Mouse (Mus musculus) liver, adult 10 weeks (tissue): Measurements from ENCODE around the gene Hist1h2bn. TPM values are rescaled to one million over a fixed set of nuclear protein-coding genes. Genes with fewer than 3 reads are reported as not detected.

Experiments
- polyA plus RNA-seq: library from polyadenylated mRNA; stranded (reverse); fragments of 350-450 nt; fragmentation: Illumina TruSeq; extraction: RNeasy Lipid Tissue Mini Kit (QIAGEN cat#74804); gene quantifications from one replicate; pipeline ENCODE4 v1.2.3, GENCODE M21; 2014; ENCODE audit warnings: low read depth, low replicate concordance

Hist1h2bn gene
- polyA plus RNA-seq: not detected

DNA sequence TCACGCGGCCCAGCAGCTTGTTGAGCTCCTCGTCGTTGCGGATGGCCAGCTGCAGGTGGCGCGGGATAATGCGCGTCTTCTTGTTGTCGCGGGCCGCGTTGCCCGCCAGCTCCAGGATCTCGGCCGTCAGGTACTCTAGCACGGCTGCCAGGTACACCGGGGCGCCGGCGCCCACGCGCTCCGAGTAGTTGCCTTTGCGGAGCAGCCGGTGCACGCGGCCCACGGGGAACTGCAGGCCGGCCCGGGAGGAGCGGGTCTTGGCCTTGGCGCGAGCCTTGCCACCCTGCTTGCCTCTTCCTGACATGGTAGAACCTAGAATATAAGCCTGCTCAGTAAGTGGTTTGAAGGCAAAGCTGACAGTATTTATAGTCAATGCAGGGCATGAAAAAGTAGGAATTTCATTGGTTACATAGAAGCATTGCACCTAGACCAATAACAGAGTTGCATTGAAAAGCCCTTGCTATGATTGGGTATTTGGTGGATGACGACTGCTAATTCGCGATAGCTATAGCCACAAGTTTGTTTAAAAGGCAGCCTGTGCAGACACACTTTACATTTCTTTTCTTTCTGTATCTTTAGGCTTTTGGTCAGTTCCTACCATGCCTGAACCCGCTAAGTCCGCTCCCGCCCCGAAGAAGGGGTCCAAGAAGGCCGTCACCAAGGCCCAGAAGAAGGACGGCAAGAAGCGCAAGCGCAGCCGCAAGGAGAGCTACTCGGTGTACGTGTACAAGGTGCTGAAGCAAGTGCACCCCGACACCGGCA is at the start of gene Hist1h2bn, which contains the start of gene Hist1h2ak:
Gene Hist1h2bn, plus strand, starts transcription at position 600 of the 762 bp plus-strand sequence.
Gene Hist1h2ak, minus strand, starts transcription at position 304 of the 762 bp plus-strand sequence.

DNA sequence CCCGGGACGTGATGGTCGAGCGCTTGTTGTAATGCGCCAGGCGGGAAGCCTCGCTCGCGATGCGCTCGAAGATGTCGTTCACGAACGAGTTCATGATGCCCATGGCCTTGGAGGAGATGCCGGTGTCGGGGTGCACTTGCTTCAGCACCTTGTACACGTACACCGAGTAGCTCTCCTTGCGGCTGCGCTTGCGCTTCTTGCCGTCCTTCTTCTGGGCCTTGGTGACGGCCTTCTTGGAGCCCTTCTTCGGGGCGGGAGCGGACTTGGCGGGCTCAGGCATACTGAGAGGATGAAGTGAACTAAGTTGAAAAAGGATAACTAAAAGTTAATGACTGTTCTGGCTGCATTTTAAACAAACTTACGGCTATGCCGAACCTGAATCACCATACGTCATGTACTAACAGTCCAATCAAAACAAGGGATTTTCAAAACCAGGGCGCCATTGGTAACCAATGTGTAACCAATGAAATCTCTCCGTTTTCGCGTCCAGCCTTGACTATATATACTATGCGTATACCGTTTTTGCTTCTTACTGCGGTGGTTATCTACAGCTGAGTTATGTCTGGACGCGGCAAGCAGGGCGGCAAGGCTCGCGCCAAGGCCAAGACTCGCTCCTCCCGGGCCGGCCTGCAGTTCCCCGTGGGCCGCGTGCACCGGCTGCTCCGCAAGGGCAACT is 37.9 kb upstream of the Hist1h2bn start, which contains the start of the genes Hist1h2bl and Hist1h2ai:
Gene Hist1h2bl, minus strand, starts transcription at position 280 of the 676 bp plus-strand sequence.
Gene Hist1h2ai, plus strand, starts transcription at position 559 of the 676 bp plus-strand sequence.

DNA sequence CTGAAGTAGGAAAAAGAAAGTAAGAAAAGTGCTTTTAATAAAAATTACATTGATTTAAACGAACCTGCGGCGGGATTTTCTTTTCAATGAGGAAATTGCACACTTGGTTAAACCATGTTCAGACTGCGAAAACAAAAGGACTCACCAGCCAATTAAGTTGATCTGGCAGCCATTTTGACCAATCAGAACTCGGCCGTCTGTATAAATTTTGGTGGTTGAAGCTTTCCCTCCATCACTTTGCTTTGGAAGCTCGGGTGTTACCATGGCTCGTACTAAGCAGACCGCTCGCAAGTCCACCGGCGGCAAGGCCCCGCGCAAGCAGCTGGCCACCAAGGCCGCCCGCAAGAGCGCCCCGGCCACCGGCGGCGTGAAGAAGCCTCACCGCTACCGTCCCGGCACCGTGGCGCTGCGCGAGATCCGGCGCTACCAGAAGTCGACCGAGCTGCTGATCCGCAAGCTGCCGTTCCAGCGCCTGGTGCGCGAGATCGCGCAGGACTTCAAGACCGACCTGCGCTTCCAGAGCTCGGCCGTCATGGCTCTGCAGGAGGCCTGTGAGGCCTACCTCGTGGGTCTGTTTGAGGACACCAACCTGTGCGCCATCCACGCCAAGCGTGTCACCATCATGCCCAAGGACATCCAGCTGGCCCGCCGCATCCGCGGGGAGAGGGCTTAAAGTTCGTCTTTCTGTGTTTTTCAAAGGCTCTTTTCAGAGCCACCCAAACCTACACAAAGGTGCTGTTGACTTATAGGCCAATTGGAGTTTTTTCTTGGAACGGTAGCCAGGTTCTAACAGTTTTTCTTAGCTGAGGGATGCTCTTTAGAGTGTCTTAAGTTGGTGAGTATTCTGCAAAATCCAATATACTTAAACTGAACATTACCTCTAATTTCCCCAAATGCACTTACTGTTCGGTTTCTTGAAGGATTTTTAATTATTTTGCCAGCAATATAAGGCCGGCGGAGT is 36.2 kb upstream of the Hist1h2bn start, which contains the start of gene Hist1h3h:
Gene Hist1h3h, plus strand, starts transcription at position 263 of the 961 bp plus-strand sequence.

DNA sequence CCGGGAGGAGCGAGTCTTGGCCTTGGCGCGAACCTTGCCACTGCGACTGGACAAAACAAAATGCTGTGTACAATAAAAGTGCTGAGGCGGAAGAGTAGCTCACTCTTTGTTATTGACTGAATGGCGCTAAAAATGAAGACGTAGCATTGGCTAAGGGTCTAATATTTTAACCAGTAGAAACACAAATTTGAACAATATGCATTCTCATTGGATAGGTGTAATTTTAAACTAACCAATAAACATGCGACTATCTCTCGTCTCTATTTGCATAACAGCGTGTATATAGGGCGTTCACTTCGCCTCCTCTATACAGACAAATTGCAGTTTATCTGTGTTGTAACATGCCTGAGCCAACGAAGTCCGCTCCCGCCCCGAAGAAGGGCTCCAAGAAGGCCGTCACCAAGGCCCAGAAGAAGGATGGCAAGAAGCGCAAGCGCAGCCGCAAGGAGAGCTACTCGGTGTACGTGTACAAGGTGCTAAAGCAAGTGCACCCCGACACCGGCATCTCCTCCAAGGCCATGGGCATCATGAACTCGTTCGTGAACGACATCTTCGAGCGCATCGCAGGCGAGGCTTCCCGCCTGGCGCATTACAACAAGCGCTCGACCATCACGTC is 32.1 kb upstream of the Hist1h2bn start, which contains the start of gene Hist1h2bm:
Gene Hist1h2bm, plus strand, starts transcription at position 288 of the 616 bp plus-strand sequence.

DNA sequence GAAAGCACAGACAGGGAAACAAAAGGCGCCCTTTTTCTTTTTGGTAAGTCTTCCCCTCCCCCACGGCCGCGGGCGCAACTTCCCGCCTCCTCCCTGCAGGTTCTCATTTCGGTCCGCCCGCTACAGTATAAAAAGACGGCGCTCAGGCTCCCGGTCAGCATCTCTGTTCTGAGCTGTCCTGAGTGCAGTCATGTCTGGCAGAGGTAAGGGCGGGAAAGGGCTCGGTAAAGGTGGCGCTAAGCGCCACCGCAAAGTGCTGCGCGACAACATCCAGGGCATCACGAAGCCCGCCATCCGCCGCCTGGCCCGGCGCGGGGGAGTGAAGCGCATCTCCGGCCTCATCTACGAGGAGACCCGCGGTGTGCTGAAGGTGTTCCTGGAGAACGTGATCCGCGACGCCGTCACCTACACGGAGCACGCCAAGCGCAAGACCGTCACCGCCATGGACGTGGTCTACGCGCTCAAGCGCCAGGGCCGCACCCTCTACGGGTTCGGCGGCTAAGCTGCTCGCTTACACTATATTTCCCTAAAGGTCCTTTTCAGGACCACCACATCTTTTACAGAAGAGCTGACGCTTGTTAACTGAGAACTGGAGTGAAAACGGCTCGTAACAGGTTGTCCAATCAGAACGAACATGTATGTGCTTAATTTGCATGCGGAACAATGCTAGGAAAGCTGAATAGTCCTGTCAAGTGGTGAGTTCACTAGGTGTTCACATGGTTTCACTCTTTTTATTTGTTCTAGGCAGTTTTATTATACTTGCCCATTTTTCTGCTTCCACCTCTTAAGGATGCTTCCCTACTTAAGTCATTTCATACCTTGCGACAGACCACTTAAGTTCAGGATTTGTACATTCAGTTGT is 18.8 kb upstream of the Hist1h2bn start, which contains the start of gene Hist1h4j:
Gene Hist1h4j, plus strand, starts transcription at position 159 of the 862 bp plus-strand sequence.

DNA sequence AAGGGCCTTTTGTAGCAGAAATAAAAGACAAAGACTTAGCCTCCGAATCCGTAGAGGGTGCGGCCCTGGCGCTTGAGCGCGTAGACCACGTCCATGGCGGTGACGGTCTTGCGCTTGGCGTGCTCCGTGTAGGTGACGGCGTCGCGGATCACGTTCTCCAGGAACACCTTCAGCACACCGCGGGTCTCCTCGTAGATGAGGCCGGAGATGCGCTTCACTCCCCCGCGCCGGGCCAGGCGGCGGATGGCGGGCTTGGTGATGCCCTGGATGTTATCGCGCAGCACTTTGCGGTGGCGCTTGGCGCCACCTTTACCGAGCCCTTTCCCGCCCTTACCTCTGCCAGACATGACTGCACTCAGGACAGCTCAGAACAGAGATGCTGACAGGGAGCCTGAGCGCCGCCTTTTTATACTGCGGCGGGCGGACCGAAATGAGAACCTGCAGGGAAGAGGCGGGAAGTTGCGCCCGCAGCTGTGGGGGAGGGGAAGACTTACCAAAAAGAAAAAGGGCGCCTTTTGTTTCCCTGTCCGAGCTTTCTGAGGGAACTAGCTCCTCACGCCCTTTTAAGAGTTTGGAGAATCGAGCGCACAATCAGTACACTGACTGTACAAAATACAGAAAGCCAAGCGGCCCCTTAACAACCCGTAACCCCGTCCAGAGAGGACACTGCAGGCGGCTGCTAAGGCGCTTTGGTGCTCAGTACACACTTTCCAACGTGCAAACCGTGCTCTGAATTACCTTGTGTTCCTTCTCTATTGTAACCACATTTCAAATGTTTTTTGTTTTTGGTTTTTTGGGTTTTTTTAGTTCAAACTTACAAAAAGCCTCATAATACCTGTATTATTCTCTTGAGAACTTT is 3.5 kb upstream of the Hist1h2bn start, which contains the start of gene Hist1h4k:
Gene Hist1h4k, minus strand, starts transcription at position 347 of the 859 bp plus-strand sequence.

DNA sequence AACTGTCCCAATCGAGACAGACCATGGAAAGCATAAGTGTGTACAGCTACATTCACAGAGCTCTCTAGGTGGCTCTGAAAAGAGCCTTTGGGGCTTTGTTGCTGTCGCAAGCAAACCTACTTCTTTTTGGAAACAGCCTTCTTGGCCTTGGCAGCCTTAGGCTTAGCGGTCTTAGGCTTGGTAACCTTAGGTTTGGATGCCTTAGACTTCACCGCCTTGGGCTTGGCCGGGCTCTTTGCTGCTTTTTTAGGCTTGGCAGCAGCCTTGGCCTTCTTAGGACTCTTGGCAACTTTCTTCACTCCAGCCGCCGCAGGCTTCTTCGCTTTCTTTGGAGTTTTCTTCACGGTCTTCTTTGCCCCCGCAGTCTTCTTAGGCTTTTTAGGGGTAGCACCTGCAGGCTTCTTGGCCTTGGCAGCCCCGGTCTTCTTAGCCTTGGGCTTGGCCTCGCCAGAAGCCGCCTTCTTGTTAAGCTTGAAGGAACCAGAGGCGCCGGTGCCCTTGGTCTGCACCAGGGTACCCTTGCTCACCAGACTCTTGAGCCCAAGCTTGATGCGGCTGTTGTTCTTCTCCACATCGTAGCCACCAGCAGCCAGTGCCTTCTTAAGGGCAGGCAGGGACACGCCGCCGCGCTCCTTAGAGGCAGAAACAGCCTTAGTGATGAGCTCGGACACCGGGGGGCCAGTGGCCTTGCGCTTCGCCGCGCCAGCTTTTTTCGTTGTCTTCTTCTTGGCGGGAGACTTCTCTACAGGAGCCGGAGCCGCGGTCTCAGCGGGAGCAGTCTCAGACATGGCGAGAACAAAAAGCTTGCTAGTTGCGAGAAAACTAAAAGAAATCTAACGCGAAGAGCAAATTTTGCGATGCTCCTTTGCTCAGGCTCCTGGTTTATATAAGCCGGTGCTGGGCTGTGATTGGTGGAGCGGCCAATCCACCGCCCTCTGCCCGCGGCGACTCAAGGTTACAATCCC is 26.1 kb downstream of the Hist1h2bn start, which contains the start of gene Hist1h1b:
Gene Hist1h1b, minus strand, starts transcription at position 859 of the 965 bp plus-strand sequence.

DNA sequence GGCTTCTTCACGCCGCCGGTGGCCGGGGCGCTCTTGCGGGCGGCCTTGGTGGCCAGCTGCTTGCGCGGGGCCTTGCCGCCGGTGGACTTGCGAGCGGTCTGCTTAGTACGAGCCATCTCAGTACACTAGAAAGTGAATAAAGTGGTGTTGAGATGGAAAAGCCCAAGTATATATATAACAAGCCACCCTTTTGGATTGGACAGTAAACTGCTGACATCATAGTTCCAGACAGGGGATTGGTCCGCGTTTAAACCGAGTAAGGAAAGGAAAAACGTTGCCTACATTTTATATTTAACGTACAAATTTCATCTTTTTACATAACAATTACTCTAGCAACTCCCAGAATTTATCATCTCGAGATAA is 29.3 kb downstream of the Hist1h2bn start, which contains the start of gene Hist1h3i:
Gene Hist1h3i, minus strand, starts transcription at position 116 of the 363 bp plus-strand sequence.

DNA sequence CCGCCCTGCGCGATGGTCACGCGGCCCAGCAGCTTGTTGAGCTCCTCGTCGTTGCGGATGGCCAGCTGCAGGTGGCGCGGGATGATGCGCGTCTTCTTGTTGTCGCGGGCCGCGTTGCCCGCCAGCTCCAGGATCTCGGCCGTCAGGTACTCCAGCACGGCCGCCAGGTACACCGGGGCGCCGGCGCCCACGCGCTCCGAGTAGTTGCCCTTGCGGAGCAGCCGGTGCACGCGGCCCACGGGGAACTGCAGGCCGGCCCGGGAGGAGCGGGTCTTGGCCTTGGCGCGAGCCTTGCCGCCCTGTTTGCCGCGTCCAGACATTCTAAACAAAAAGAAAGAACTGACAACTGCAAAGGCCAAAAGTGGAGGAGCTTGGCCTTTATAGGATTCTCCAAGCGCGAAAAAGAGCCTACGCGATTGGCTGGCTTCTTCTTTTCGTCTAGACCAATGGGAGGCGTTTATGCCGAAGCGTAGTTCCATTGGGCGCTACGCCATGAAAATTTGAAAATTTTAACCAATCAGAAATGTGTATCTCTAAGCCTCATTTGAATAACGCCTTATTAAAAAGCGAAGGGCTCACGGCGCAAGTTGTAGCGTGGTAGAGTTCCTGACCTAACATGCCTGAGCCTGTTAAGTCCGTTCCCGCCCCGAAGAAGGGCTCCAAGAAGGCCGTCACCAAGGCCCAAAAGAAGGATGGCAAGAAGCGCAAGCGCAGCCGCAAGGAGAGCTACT is 33.1 kb downstream of the Hist1h2bn start, which contains the start of the genes Hist1h2an and Hist1h2bp:
Gene Hist1h2an, minus strand, starts transcription at position 320 of the 731 bp plus-strand sequence.
Gene Hist1h2bp, plus strand, starts transcription at position 563 of the 731 bp plus-strand sequence.

Other genes starting within 250 kb of the Hist1h2bn start
- gene Zkscan8, start 223.0 kb upstream of the Hist1h2bn start, polyA plus RNA-seq: 9.3 TPM
- gene Olfr1366, start 211.3 kb upstream of the Hist1h2bn start, polyA plus RNA-seq: not detected
- gene Olfr1535, start 194.2 kb upstream of the Hist1h2bn start, polyA plus RNA-seq: not detected
- gene Olfr1364, start 172.4 kb upstream of the Hist1h2bn start, polyA plus RNA-seq: not detected
- not detected for gene Olfr1362, start 140.1 kb upstream of the Hist1h2bn start, polyA plus RNA-seq
- not detected for gene Olfr11, start 111.6 kb upstream of the Hist1h2bn start, polyA plus RNA-seq
- gene Olfr1361, start 90.7 kb upstream of the Hist1h2bn start, polyA plus RNA-seq: not detected
- not detected for gene Olfr1360, start 76.7 kb upstream of the Hist1h2bn start, polyA plus RNA-seq
- not detected for gene Olfr1359, start 56.0 kb upstream of the Hist1h2bn start, polyA plus RNA-seq
- not detected for gene Hist1h2bl, start 38.0 kb upstream of the Hist1h2bn start, polyA plus RNA-seq
- not detected for gene Hist1h2ai, start 37.7 kb upstream of the Hist1h2bn start, polyA plus RNA-seq
- not detected for gene Hist1h3h, start 36.5 kb upstream of the Hist1h2bn start, polyA plus RNA-seq
- gene Hist1h2bm, start 32.1 kb upstream of the Hist1h2bn start, polyA plus RNA-seq: not detected
- gene Hist1h4j, start 19.1 kb upstream of the Hist1h2bn start, polyA plus RNA-seq: 0.58 TPM
- not detected for gene Hist1h4k, start 3.6 kb upstream of the Hist1h2bn start, polyA plus RNA-seq
- not detected for gene Hist1h2ak, start 296 bp upstream of the Hist1h2bn start, polyA plus RNA-seq
- not detected for gene Hist1h1b, start 26.5 kb downstream of the Hist1h2bn start, polyA plus RNA-seq
- gene Hist1h3i, start 29.2 kb downstream of the Hist1h2bn start, polyA plus RNA-seq: not detected
- not detected for gene Hist1h2an, start 33.1 kb downstream of the Hist1h2bn start, polyA plus RNA-seq
- gene Hist1h2bp, start 33.3 kb downstream of the Hist1h2bn start, polyA plus RNA-seq: not detected
- gene Hist1h2bq, start 56.1 kb downstream of the Hist1h2bn start, polyA plus RNA-seq: not detected
- not detected for gene Hist1h2ao, start 56.3 kb downstream of the Hist1h2bn start, polyA plus RNA-seq
- not detected for gene Hist1h4m, start 57.6 kb downstream of the Hist1h2bn start, polyA plus RNA-seq
- gene Hist1h4n, start 78.1 kb downstream of the Hist1h2bn start, polyA plus RNA-seq: not detected
- gene Hist1h2ap, start 79.4 kb downstream of the Hist1h2bn start, polyA plus RNA-seq: not detected
- not detected for gene Hist1h2br, start 79.6 kb downstream of the Hist1h2bn start, polyA plus RNA-seq
- not detected for gene Zfp184, start 191.0 kb downstream of the Hist1h2bn start, polyA plus RNA-seq
- gene Pom121l2, start 227.1 kb downstream of the Hist1h2bn start, polyA plus RNA-seq: not detected